Mouse (Mus musculus): ENCODE data around the gene Scamp3. TPM values are rescaled to one million over a fixed set of nuclear protein-coding genes. Genes with fewer than 3 reads are reported as not detected.

The Scamp3 gene
- polyA plus RNA-seq, 1 experiment from 2014 or later, result 109 TPM

GRCm38 (mm10) chr3:89219546-89219945 lies 42.3 kb downstream of the Scamp3 start:
- peaks cover 31% of the 10 kb centered on the region for H3K36me3 ChIP-seq

GRCm38 (mm10) chr3:89221167-89221566 lies 43.9 kb downstream of the Scamp3 start:
- H3K27me3 ChIP-seq (replicated peaks), result no peaks in the 10 kb centered on the region
- H3K4me2 ChIP-seq (replicated peaks), result no peak overlapping the region
- no peak overlapping the region for H3K27ac ChIP-seq
- H3K4me1 ChIP-seq, result peaks cover 36% of the 10 kb centered on the region
- H3K9ac ChIP-seq, result no peak overlapping the region
- no peaks in the 10 kb centered on the region for H3K9me3 ChIP-seq
- 77% methylated on average over 5 of the region's 5 CpGs for WGBS
- ATAC-seq (ENCODE audit: low FRiP score, low read depth), result no peak
- peaks cover 32% of the 10 kb centered on the region for H3K36me3 ChIP-seq
- H3K4me3 ChIP-seq, result no peak overlapping the region

More at GRCm38 (mm10) chr3:89219546-89219945, 42.3 kb downstream of the Scamp3 start:
- Histone ChIP-seq H3K9ac (no peak overlapping the region), H3K4me1 (peaks cover 36% of the 10 kb centered on the region), H3K4me2 (replicated peaks) (no peak overlapping the region), H3K4me3 (no peak overlapping the region), H3K27me3 (replicated peaks) (no peaks in the 10 kb centered on the region), H3K9me3 (no peaks in the 10 kb centered on the region), H3K27ac (no peak overlapping the region)
- WGBS, result 50% methylated on average over 8 of the region's 8 CpGs
- no peak for ATAC-seq (ENCODE audit: low FRiP score, low read depth)

GRCm38 (mm10) chr3:89224796-89225195 lies 47.5 kb downstream of the Scamp3 start:
- Histone ChIP-seq H3K36me3 (peaks cover 24% of the 10 kb centered on the region), H3K9me3 (no peaks in the 10 kb centered on the region), H3K4me1 (peaks cover 65% of the 10 kb centered on the region), H3K4me2 (replicated peaks) (peak overlapping the region; percentile 85), H3K4me3 (peak overlapping the region; percentile 64), H3K9ac (peak overlapping the region; percentile 77), H3K27me3 (replicated peaks) (no peaks in the 10 kb centered on the region), H3K27ac (peak overlapping the region; percentile 80; the same call in 1 of the 2 replicates)
- WGBS, result 49% methylated on average over 11 of the region's 11 CpGs
- ATAC-seq (ENCODE audit: low FRiP score, low read depth), result no peak

- Histone ChIP-seq H3K9me3 (no peaks in the 10 kb centered on the region), H3K27ac (peak overlapping the region; percentile 80; the same call in 1 of the 2 replicates), H3K36me3 (peaks cover 24% of the 10 kb centered on the region), H3K4me3 (peak overlapping the region; percentile 64), H3K4me1 (peaks cover 65% of the 10 kb centered on the region), H3K9ac (peak overlapping the region; percentile 77), H3K27me3 (replicated peaks) (no peaks in the 10 kb centered on the region; the same call in 1 of the 2 replicates), H3K4me2 (replicated peaks) (peak overlapping the region; percentile 85)
- WGBS, result 23% methylated on average over 12 of the region's 12 CpGs
- ATAC-seq (ENCODE audit: low FRiP score, low read depth), result no peak
Measured at GRCm38 (mm10) chr3:89225321-89225815, 48.1 kb downstream of the Scamp3 start.

GRCm38 (mm10) chr3:89225918-89226317 lies 48.6 kb downstream of the Scamp3 start:
- Histone ChIP-seq H3K9ac (peak overlapping the region; percentile 77), H3K4me1 (peaks cover 65% of the 10 kb centered on the region), H3K4me3 (peak overlapping the region; percentile 64)

GRCm38 (mm10) chr3:89226361-89226760 lies 49.1 kb downstream of the Scamp3 start:
- H3K4me3 ChIP-seq, result peak overlapping the region; percentile 64
- H3K27ac ChIP-seq, result peak overlapping the region; percentile 80
- H3K27me3 ChIP-seq (replicated peaks), result no peaks in the 10 kb centered on the region; the same call in 1 of the 2 replicates
- H3K9me3 ChIP-seq, result no peaks in the 10 kb centered on the region
- WGBS, result 3% methylated on average over 11 of the region's 11 CpGs
- peak overlapping the region; percentile 85 for H3K4me2 ChIP-seq (replicated peaks)
- H3K9ac ChIP-seq, result peak overlapping the region; percentile 77
- 0 out of 2 replicates have a peak, but pooled peaks have one; percentile 1 for ATAC-seq (ENCODE audit: low FRiP score, low read depth)
- H3K36me3 ChIP-seq, result peaks cover 22% of the 10 kb centered on the region
- peaks cover 65% of the 10 kb centered on the region for H3K4me1 ChIP-seq

More at GRCm38 (mm10) chr3:89225918-89226317, 48.6 kb downstream of the Scamp3 start:
- Histone ChIP-seq H3K27ac (peak overlapping the region; percentile 80; the same call in 1 of the 2 replicates), H3K4me2 (replicated peaks) (peak overlapping the region; percentile 85), H3K9me3 (no peaks in the 10 kb centered on the region), H3K27me3 (replicated peaks) (no peaks in the 10 kb centered on the region; the same call in 1 of the 2 replicates), H3K36me3 (peaks cover 23% of the 10 kb centered on the region)
- WGBS, result 19% methylated on average over 4 of the region's 4 CpGs
- peak; percentile 65 for ATAC-seq (ENCODE audit: low FRiP score, low read depth)

- peak; percentile 4; the same call in 1 of the 2 replicates for ATAC-seq (ENCODE audit: low FRiP score, low read depth)
- peaks cover 65% of the 10 kb centered on the region for H3K4me1 ChIP-seq
Measured at GRCm38 (mm10) chr3:89226900-89227299, 49.6 kb downstream of the Scamp3 start, which contains the start of gene Mtx1. Mtx1 (minus strand) TSS chr3:89227088.

GRCm38 (mm10) chr3:89227307-89228179 lies 50.3 kb downstream of the Scamp3 start:
- peak overlapping the region; percentile 64 for H3K4me3 ChIP-seq
- peaks cover 21% of the 10 kb centered on the region for H3K36me3 ChIP-seq
- H3K9me3 ChIP-seq, result no peaks in the 10 kb centered on the region
- H3K4me2 ChIP-seq (replicated peaks), result peak overlapping the region; percentile 85
- H3K4me1 ChIP-seq, result peaks cover 65% of the 10 kb centered on the region
- peak; percentile 69 for ATAC-seq (ENCODE audit: low FRiP score, low read depth)
- peak overlapping the region; percentile 80 for H3K27ac ChIP-seq
- H3K27me3 ChIP-seq (replicated peaks), result no peaks in the 10 kb centered on the region; the same call in 1 of the 2 replicates
- WGBS, result 2% methylated on average over 41 of the region's 41 CpGs
- peak overlapping the region; percentile 77 for H3K9ac ChIP-seq

More at GRCm38 (mm10) chr3:89226900-89227299, 49.6 kb downstream of the Scamp3 start, which contains the start of gene Mtx1:
- peak within 1 kb of the TSS; percentile 80 for H3K27ac ChIP-seq
- peak within 1 kb of the TSS; percentile 64 for H3K4me3 ChIP-seq
- peak within 1 kb of the TSS; percentile 77 for H3K9ac ChIP-seq
- H3K4me2 ChIP-seq (replicated peaks), result peak within 1 kb of the TSS; percentile 85
- 2% methylated on average over 21 of the region's 21 CpGs for WGBS
- peaks cover 22% of the 10 kb centered on the region for H3K36me3 ChIP-seq
- no peaks in the 10 kb centered on the region; the same call in 1 of the 2 replicates for H3K27me3 ChIP-seq (replicated peaks)
- H3K9me3 ChIP-seq, result no peaks in the 10 kb centered on the region

GRCm38 (mm10) chr3:89228180-89228549 lies 50.9 kb downstream of the Scamp3 start:
- peaks cover 15% of the 10 kb centered on the region for H3K36me3 ChIP-seq
- no peaks in the 10 kb centered on the region for H3K9me3 ChIP-seq
- peaks cover 59% of the 10 kb centered on the region for H3K4me1 ChIP-seq
- peak; percentile 26; the same call in 1 of the 2 replicates for ATAC-seq (ENCODE audit: low FRiP score, low read depth)
- H3K27ac ChIP-seq, result no peak overlapping the region
- peak overlapping the region; percentile 85 for H3K4me2 ChIP-seq (replicated peaks)
- under 1% methylated on average over 20 of the region's 20 CpGs for WGBS
- no peaks in the 10 kb centered on the region; the same call in 1 of the 2 replicates for H3K27me3 ChIP-seq (replicated peaks)
- 0 out of 2 replicates have a peak overlapping the region, but pooled peaks have one; percentile 17 for H3K9ac ChIP-seq
- peak overlapping the region; percentile 64 for H3K4me3 ChIP-seq

GRCm38 (mm10) chr3:89228836-89229235 lies 51.6 kb downstream of the Scamp3 start, which contains the start of gene Muc1:
Muc1 (plus strand) TSS chr3:89229057.
- Histone ChIP-seq H3K27me3 (replicated peaks) (no peaks in the 10 kb centered on the region; the same call in 1 of the 2 replicates), H3K4me1 (peaks cover 52% of the 10 kb centered on the region), H3K36me3 (peaks cover 15% of the 10 kb centered on the region), H3K4me3 (peak within 1 kb of the TSS; percentile 64), H3K9me3 (no peaks in the 10 kb centered on the region), H3K9ac (0 out of 2 replicates have a peak within 1 kb of the TSS, but pooled peaks have one; percentile 17), H3K4me2 (replicated peaks) (peak within 1 kb of the TSS; percentile 85), H3K27ac (no peak within 1 kb of the TSS; the same call in 1 of the 2 replicates)
- no peak for ATAC-seq (ENCODE audit: low FRiP score, low read depth)
- 32% methylated on average over 10 of the region's 10 CpGs for WGBS

GRCm38 (mm10) chr3:89229276-89229675 lies 52.0 kb downstream of the Scamp3 start:
- Histone ChIP-seq H3K4me3 (no peak overlapping the region), H3K36me3 (peaks cover 15% of the 10 kb centered on the region), H3K4me1 (peaks cover 47% of the 10 kb centered on the region), H3K9ac (no peak overlapping the region), H3K27me3 (replicated peaks) (no peaks in the 10 kb centered on the region; the same call in 1 of the 2 replicates), H3K9me3 (no peaks in the 10 kb centered on the region), H3K4me2 (replicated peaks) (peak overlapping the region; percentile 85; the same call in 1 of the 2 replicates), H3K27ac (no peak overlapping the region)
- ATAC-seq (ENCODE audit: low FRiP score, low read depth), result no peak
- WGBS, result 60% methylated on average over 4 of the region's 4 CpGs
